Mouse (Mus musculus): ENCODE measurements around the gene Dnajc9. TPM values are rescaled to one million over a fixed set of nuclear protein-coding genes. Genes with fewer than 3 reads are reported as not detected.

Gene Dnajc9
- polyA plus RNA-seq, 2 experiments: 132 to 152 TPM

GRCm38 (mm10) chr14:20428593-20428992 lies 39.9 kb upstream of the Dnajc9 start:
- no peaks in the 10 kb centered on the region for H3K9me3 ChIP-seq (ENCODE audit: control insufficient read depth, low read length)
- H3K27ac ChIP-seq (replicated peaks; ENCODE audit: low read depth, low read length): no peak overlapping the region
- H3K27me3 ChIP-seq (ENCODE audit: control insufficient read depth, insufficient read depth, low read length): no peaks in the 10 kb centered on the region
- no peak overlapping the region for H3K4me2 ChIP-seq (replicated peaks; ENCODE audit: low read depth, low read length, severe bottlenecking)
- no peak for ATAC-seq (ENCODE audit: low FRiP score, low read depth)
- 24% methylated on average over 1 of the region's 1 CpGs for WGBS
- H3K4me1 ChIP-seq (ENCODE audit: control insufficient read depth, insufficient read depth, low read length): no peaks in the 10 kb centered on the region
- H3K4me3 ChIP-seq (replicated peaks; ENCODE audit: low read length): no peak overlapping the region
- DNase-seq (ENCODE audit: low spot score): no peak
- no peaks in the 10 kb centered on the region for H3K36me3 ChIP-seq (ENCODE audit: control insufficient read depth, insufficient read depth, low read length)
- no peak for TF ChIP-seq POLR2A (IDR thresholded peaks at IDR 0.05; ENCODE audit: borderline replicate concordance, extremely low read depth, insufficient read depth, insufficient read length)
- H3K9ac ChIP-seq (ENCODE audit: low read depth, low read length, severe bottlenecking): no peak overlapping the region

DNA sequence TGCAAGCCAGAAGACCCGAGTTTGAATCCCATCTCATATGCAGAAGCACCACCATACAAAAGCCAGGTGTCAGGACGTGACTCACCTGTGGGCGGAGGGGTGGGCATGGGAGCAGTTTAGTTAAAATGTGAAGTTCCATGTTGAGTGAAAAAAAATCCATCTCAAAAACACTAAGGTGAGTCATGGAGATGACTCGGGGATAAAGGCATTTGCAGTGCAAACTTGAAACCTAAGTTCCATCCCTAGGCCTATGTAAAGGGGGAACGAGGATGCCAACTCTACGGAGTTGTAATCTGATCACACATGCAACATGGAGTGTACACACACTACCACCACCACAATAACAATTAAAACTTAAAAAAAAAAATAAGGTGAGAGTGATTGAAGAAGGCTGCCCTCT lies 34.3 kb upstream of the Dnajc9 start:
- H3K27ac ChIP-seq (replicated peaks; ENCODE audit: low read depth, low read length): no peak overlapping the region
- 89% methylated on average over 6 of the region's 6 CpGs for WGBS
- no peaks in the 10 kb centered on the region for H3K36me3 ChIP-seq (ENCODE audit: control insufficient read depth, insufficient read depth, low read length)
- H3K9me3 ChIP-seq (ENCODE audit: control insufficient read depth, low read length): no peaks in the 10 kb centered on the region
- H3K4me3 ChIP-seq (replicated peaks; ENCODE audit: low read length): no peak overlapping the region
- ATAC-seq (ENCODE audit: low FRiP score, low read depth) (no peak), DNase-seq (ENCODE audit: low spot score) (no peak)
- H3K4me2 ChIP-seq (replicated peaks; ENCODE audit: low read depth, low read length, severe bottlenecking): no peak overlapping the region
- H3K4me1 ChIP-seq (ENCODE audit: control insufficient read depth, insufficient read depth, low read length): no peaks in the 10 kb centered on the region
- TF ChIP-seq POLR2A (IDR thresholded peaks at IDR 0.05; ENCODE audit: borderline replicate concordance, extremely low read depth, insufficient read depth, insufficient read length): no peak
- no peaks in the 10 kb centered on the region for H3K27me3 ChIP-seq (ENCODE audit: control insufficient read depth, insufficient read depth, low read length)
- H3K9ac ChIP-seq (ENCODE audit: low read depth, low read length, severe bottlenecking): no peak overlapping the region

- Histone ChIP-seq H3K27me3 (ENCODE audit: control insufficient read depth, insufficient read depth, low read length) (no peaks in the 10 kb centered on the region), H3K27ac (replicated peaks; ENCODE audit: low read depth, low read length) (no peak overlapping the region), H3K4me2 (replicated peaks; ENCODE audit: low read depth, low read length, severe bottlenecking) (no peak overlapping the region), H3K9me3 (ENCODE audit: control insufficient read depth, low read length) (no peaks in the 10 kb centered on the region), H3K4me1 (ENCODE audit: control insufficient read depth, insufficient read depth, low read length) (no peaks in the 10 kb centered on the region), H3K4me3 (replicated peaks; ENCODE audit: low read length) (no peak overlapping the region), H3K9ac (ENCODE audit: low read depth, low read length, severe bottlenecking) (no peak overlapping the region), H3K36me3 (ENCODE audit: control insufficient read depth, insufficient read depth, low read length) (no peaks in the 10 kb centered on the region)
- no peak for TF ChIP-seq POLR2A (IDR thresholded peaks at IDR 0.05; ENCODE audit: borderline replicate concordance, extremely low read depth, insufficient read depth, insufficient read length)
- no peak for ATAC-seq (ENCODE audit: low FRiP score, low read depth)
- WGBS: 61% methylated on average over 7 of the region's 7 CpGs
- DNase-seq (ENCODE audit: low spot score): no peak
Observed at GRCm38 (mm10) chr14:20422257-20422656, 33.5 kb upstream of the Dnajc9 start.

- no peak overlapping the region for H3K27ac ChIP-seq (replicated peaks; ENCODE audit: low read depth, low read length)
- DNase-seq (ENCODE audit: low spot score) (peak; percentile 15), ATAC-seq (ENCODE audit: low FRiP score, low read depth) (no peak)
- no peak overlapping the region for H3K9ac ChIP-seq (ENCODE audit: low read depth, low read length, severe bottlenecking)
- no peaks in the 10 kb centered on the region for H3K9me3 ChIP-seq (ENCODE audit: control insufficient read depth, low read length)
- WGBS: 53% methylated on average over 1 of the region's 1 CpGs
- no peak for TF ChIP-seq POLR2A (IDR thresholded peaks at IDR 0.05; ENCODE audit: borderline replicate concordance, extremely low read depth, insufficient read depth, insufficient read length)
- no peaks in the 10 kb centered on the region for H3K36me3 ChIP-seq (ENCODE audit: control insufficient read depth, insufficient read depth, low read length)
- H3K4me1 ChIP-seq (ENCODE audit: control insufficient read depth, insufficient read depth, low read length): no peaks in the 10 kb centered on the region
- H3K27me3 ChIP-seq (ENCODE audit: control insufficient read depth, insufficient read depth, low read length): no peaks in the 10 kb centered on the region
- H3K4me2 ChIP-seq (replicated peaks; ENCODE audit: low read depth, low read length, severe bottlenecking): no peak overlapping the region
- H3K4me3 ChIP-seq (replicated peaks; ENCODE audit: low read length): no peak overlapping the region
Observed at GRCm38 (mm10) chr14:20400071-20400470, 11.4 kb upstream of the Dnajc9 start.

DNA sequence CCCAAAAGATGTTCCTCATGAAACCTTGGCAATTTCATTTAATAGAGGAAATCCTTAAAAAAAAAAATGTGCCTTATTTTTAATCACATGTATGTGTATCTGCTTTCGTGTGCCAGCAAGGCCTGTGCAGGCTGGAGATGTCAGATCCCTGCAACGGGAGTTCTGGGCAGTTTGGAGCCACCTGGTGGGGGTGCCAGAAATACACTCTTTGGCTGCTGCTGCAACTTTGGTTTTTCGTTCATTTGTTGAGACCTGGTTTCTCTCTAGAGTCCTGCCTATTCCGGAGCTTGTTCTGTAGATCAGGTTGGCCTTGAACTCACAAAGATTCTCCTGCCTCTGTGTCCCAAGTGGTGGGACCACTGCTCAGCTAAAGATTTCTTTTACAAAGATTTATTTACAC lies 10.2 kb upstream of the Dnajc9 start:
- H3K4me1 ChIP-seq (ENCODE audit: control insufficient read depth, insufficient read depth, low read length): no peaks in the 10 kb centered on the region
- DNase-seq (ENCODE audit: low spot score) (no peak), ATAC-seq (ENCODE audit: low FRiP score, low read depth) (no peak)
- 43% methylated on average over 4 of the region's 4 CpGs for WGBS
- H3K4me3 ChIP-seq (replicated peaks; ENCODE audit: low read length): no peak overlapping the region
- no peak for TF ChIP-seq POLR2A (IDR thresholded peaks at IDR 0.05; ENCODE audit: borderline replicate concordance, extremely low read depth, insufficient read depth, insufficient read length)
- H3K9me3 ChIP-seq (ENCODE audit: control insufficient read depth, low read length): no peaks in the 10 kb centered on the region
- no peak overlapping the region for H3K9ac ChIP-seq (ENCODE audit: low read depth, low read length, severe bottlenecking)
- H3K27me3 ChIP-seq (ENCODE audit: control insufficient read depth, insufficient read depth, low read length): no peaks in the 10 kb centered on the region
- H3K36me3 ChIP-seq (ENCODE audit: control insufficient read depth, insufficient read depth, low read length): no peaks in the 10 kb centered on the region
- H3K4me2 ChIP-seq (replicated peaks; ENCODE audit: low read depth, low read length, severe bottlenecking): no peak overlapping the region
- H3K27ac ChIP-seq (replicated peaks; ENCODE audit: low read depth, low read length): no peak overlapping the region

GRCm38 (mm10) chr14:20397220-20397619 lies 8.5 kb upstream of the Dnajc9 start:
- Histone ChIP-seq H3K4me3 (replicated peaks; ENCODE audit: low read length) (no peak overlapping the region), H3K9ac (ENCODE audit: low read depth, low read length, severe bottlenecking) (no peak overlapping the region), H3K4me2 (replicated peaks; ENCODE audit: low read depth, low read length, severe bottlenecking) (no peak overlapping the region), H3K9me3 (ENCODE audit: control insufficient read depth, low read length) (no peaks in the 10 kb centered on the region), H3K36me3 (ENCODE audit: control insufficient read depth, insufficient read depth, low read length) (0 out of 2 replicates have a peak, but pooled peaks cover 2% of the 10 kb centered on the region), H3K27me3 (ENCODE audit: control insufficient read depth, insufficient read depth, low read length) (no peaks in the 10 kb centered on the region), H3K27ac (replicated peaks; ENCODE audit: low read depth, low read length) (no peak overlapping the region), H3K4me1 (ENCODE audit: control insufficient read depth, insufficient read depth, low read length) (no peaks in the 10 kb centered on the region)
- 82% methylated on average over 9 of the region's 9 CpGs for WGBS
- ATAC-seq (ENCODE audit: low FRiP score, low read depth): no peak
- no peak for DNase-seq (ENCODE audit: low spot score)
- no peak for TF ChIP-seq POLR2A (IDR thresholded peaks at IDR 0.05; ENCODE audit: borderline replicate concordance, extremely low read depth, insufficient read depth, insufficient read length)
